Mouse (Mus musculus) liver, embryonic 12.5 days (tissue): ENCODE data around the gene Tbkbp1. TPM values are rescaled to one million over a fixed set of nuclear protein-coding genes. Genes with fewer than 3 reads are reported as not detected.

Experiments used
- ATAC-seq: fragments of 200-750 bp; cut with Nextera tagmentation; 2 replicates; pipeline ENCODE4 v1.8.0; 2017; ENCODE audit warnings: moderate number of reproducible peaks, mild to moderate bottlenecking, moderate library complexity
- H3K27ac ChIP-seq: fragments of 300-500 bp; sonication (generic); 2 replicates; pipeline ENCODE4 v1.5.1; 2016; ENCODE audit warnings: mild to moderate bottlenecking
- H3K27me3 ChIP-seq: fragments of 300-500 bp; sonication (generic); replicated peaks from 2 replicates; pipeline ENCODE4 v1.6.1; 2016; ENCODE audit warnings: mild to moderate bottlenecking, moderate library complexity
- H3K36me3 ChIP-seq: fragments of 300-500 bp; sonication (generic); 2 replicates; pipeline ENCODE4 v1.6.1; 2016; ENCODE audit warnings: mild to moderate bottlenecking, moderate library complexity
- H3K4me1 ChIP-seq: fragments of 300-500 bp; sonication (generic); 2 replicates; pipeline ENCODE4 v1.6.1; 2016
- H3K4me2 ChIP-seq: fragments of 300-500 bp; sonication (generic); 2 replicates; pipeline ENCODE4 v1.6.1; 2016; ENCODE audit warnings: mild to moderate bottlenecking, moderate library complexity
- H3K4me3 ChIP-seq: fragments of 300-500 bp; sonication (generic); 2 replicates; pipeline ENCODE4 v1.5.1; 2016; ENCODE audit warnings: mild to moderate bottlenecking, moderate library complexity
- H3K9ac ChIP-seq: fragments of 300-500 bp; sonication (generic); 2 replicates; pipeline ENCODE4 v1.6.1; 2016; ENCODE audit warnings: mild to moderate bottlenecking, moderate library complexity
- H3K9me3 ChIP-seq: fragments of 300-500 bp; sonication (generic); replicated peaks from 2 replicates; pipeline ENCODE4 v1.6.1; 2016; ENCODE audit warnings: mild to moderate bottlenecking, moderate library complexity
- WGBS: fragments of 180-500 bp; shearing (Covaris S2); methylation state at CpG from one replicate; pipeline ENCODE4 v1.1.7; 2016; ENCODE audit not compliant: insufficient replicate concordance; 5-methylcytosine and 5-hydroxymethylcytosine counted together
- microRNA-seq: library from miRNA; unstranded; fragments of <30 nt; microRNA quantifications from one replicate; pipeline ENCODE4, GENCODE M21; 2017
- polyA plus RNA-seq: library from polyadenylated mRNA; unstranded; fragments of >200 nt; fragmentation: Nextera tagmentation; extraction: Ambion mirVana; gene quantifications from 2 replicates; pipeline ENCODE4 v1.2.1, GENCODE M21; 2016

Gene Tbkbp1
- polyA plus RNA-seq, 1 experiment from 2014 or later: 3.6 TPM

DNA sequence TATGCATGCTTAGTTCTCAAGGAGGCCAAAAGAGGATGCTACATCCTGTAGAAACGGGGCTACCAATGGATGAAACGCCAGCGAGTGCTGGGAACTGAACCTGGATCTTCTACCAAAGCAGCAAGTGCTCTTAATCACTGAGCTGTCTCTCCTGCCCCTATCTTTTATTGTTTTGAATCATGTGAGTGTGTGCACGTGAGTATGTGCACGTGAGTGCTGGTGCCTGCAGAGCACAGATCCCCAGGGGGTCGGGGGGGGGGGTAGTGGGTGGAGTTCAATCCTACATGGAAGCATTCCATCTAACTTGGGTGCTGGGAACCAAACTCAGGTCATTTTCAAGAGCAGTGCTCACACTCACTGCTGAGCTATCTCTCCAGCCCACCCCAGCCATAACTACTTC lies 64.9 kb downstream of the Tbkbp1 start:
- 0 out of 2 replicates have a peak, but pooled peaks cover 6% of the 10 kb centered on the region for H3K9me3 ChIP-seq
- no peak for ATAC-seq

More for the DNA sequence above, 64.9 kb downstream of the Tbkbp1 start:
- Histone ChIP-seq H3K36me3 (no peaks in the 10 kb centered on the region), H3K27me3 (peaks cover 41% of the 10 kb centered on the region), H3K4me2 (no peak overlapping the region), H3K9ac (no peak overlapping the region), H3K27ac (no peak overlapping the region), H3K4me3 (no peak overlapping the region), H3K4me1 (no peaks in the 10 kb centered on the region)
- 41% methylated on average over 6 of the region's 6 CpGs for WGBS

Small RNAs within 50 kb of the gene (microRNA-seq; reads per million reads assigned to microRNA genes)
- not detected for gene Mir7235

Other genes with a start within 250 kb of the Tbkbp1 start
- 49.0 and 51.6 TPM in 2 replicates for gene Cdk5rap3, start 235.0 kb downstream of the Tbkbp1 start, polyA plus RNA-seq
- 2.4 and 3.2 TPM in 2 replicates for gene Prr15l, start 223.4 kb downstream of the Tbkbp1 start, polyA plus RNA-seq
- 528 and 553 TPM in 2 replicates for gene Pnpo, start 207.5 kb downstream of the Tbkbp1 start, polyA plus RNA-seq
- gene Sp2, start 168.5 kb downstream of the Tbkbp1 start, polyA plus RNA-seq: 15.5 and 18.5 TPM in 2 replicates
- gene Sp6, start 138.1 kb downstream of the Tbkbp1 start, polyA plus RNA-seq: 0.15 and 0.19 TPM in 2 replicates
- gene Scrn2, start 121.6 kb downstream of the Tbkbp1 start, polyA plus RNA-seq: 9.8 and 11.0 TPM in 2 replicates
- gene Lrrc46, start 110.1 kb downstream of the Tbkbp1 start, polyA plus RNA-seq: 0.35 and 0.48 TPM in 2 replicates
- 56.7 TPM in 2 replicates for gene Mrpl10, start 109.9 kb downstream of the Tbkbp1 start, polyA plus RNA-seq
- 3.7 and 3.8 TPM in 2 replicates for gene Osbpl7, start 100.9 kb downstream of the Tbkbp1 start, polyA plus RNA-seq
- gene Tbx21, start 36.2 kb downstream of the Tbkbp1 start, polyA plus RNA-seq: not detected in 2 replicates
- 38.5 and 39.3 TPM in 2 replicates for gene Kpnb1, start 36.4 kb upstream of the Tbkbp1 start, polyA plus RNA-seq
- 27.1 and 31.3 TPM in 2 replicates for gene Npepps, start 129.1 kb upstream of the Tbkbp1 start, polyA plus RNA-seq
- gene Mrpl45, start 164.2 kb upstream of the Tbkbp1 start, polyA plus RNA-seq: 38.9 and 44.0 TPM in 2 replicates
- 0.02 TPM in 1 of 2 replicates, not detected in the other for gene Gpr179, start 200.6 kb upstream of the Tbkbp1 start, polyA plus RNA-seq
- gene Socs7, start 211.1 kb upstream of the Tbkbp1 start, polyA plus RNA-seq: 1.9 and 2.1 TPM in 2 replicates